Mouse (Mus musculus) lung, embryonic 14.5 days (tissue): ENCODE results near the gene Tubb4a. TPM values are rescaled to one million over a fixed set of nuclear protein-coding genes. Genes with fewer than 3 reads are reported as not detected.
A peak's percentile ranks its signal among the peaks of the same experiment; 100 is the strongest.

Experiments
- ATAC-seq: fragments of 200-750 bp; cut with Nextera tagmentation; 2 replicates; pipeline ENCODE4 v1.8.0; 2017; ENCODE audit warnings: mild to moderate bottlenecking, moderate TSS enrichment, moderate library complexity; ENCODE audit not compliant: insufficient read depth
- DNase-seq: peaks from one replicate; pipeline ENCODE4 v3.0.0-alpha.2; 2015
- H3K27ac ChIP-seq: fragments of 300-500 bp; sonication (generic); 2 replicates; pipeline ENCODE4 v1.5.1; 2014; ENCODE audit warnings: low read depth, mild to moderate bottlenecking, moderate library complexity
- H3K27me3 ChIP-seq: fragments of 300-500 bp; sonication (generic); 2 replicates; pipeline ENCODE4 v1.6.1; 2014; ENCODE audit warnings: low read length, control low read depth; ENCODE audit not compliant: insufficient read depth
- H3K36me3 ChIP-seq: fragments of 300-500 bp; sonication (generic); 2 replicates; pipeline ENCODE4 v1.6.1; 2014; ENCODE audit warnings: control low read depth; ENCODE audit not compliant: insufficient read depth
- H3K4me1 ChIP-seq: fragments of 300-500 bp; sonication (generic); 2 replicates; pipeline ENCODE4 v1.6.1; 2014; ENCODE audit warnings: antibody characterized with exemption, control low read depth; ENCODE audit not compliant: insufficient read depth
- H3K4me2 ChIP-seq: fragments of 300-500 bp; sonication (generic); 2 replicates; pipeline ENCODE4 v1.6.1; 2014; ENCODE audit warnings: mild to moderate bottlenecking
- H3K4me3 ChIP-seq: fragments of 300-500 bp; sonication (generic); 2 replicates; pipeline ENCODE4 v1.5.1; 2014; ENCODE audit warnings: low read depth, low read length
- H3K9ac ChIP-seq: fragments of 300-500 bp; sonication (generic); 2 replicates; pipeline ENCODE4 v1.6.1; 2014
- H3K9me3 ChIP-seq: fragments of 300-500 bp; sonication (generic); 2 replicates; pipeline ENCODE4 v1.6.1; 2016; ENCODE audit warnings: low read depth, low read length, control low read depth
- CTCF ChIP-seq: IDR thresholded peaks from 2 replicates; pipeline ENCODE4 v1.5.1; 2016; ENCODE audit warnings: antibody characterized with exemption, low read depth
- WGBS: fragments of 180-500 bp; shearing (Covaris S2); extraction: QIAGEN DNeasy Blood & Tissue Kit; methylation state at CpG from one replicate; pipeline ENCODE4 v1.1.7; 2014; 5-methylcytosine and 5-hydroxymethylcytosine counted together
- polyA plus RNA-seq: library from polyadenylated mRNA; unstranded; fragments of >200 nt; fragmentation: Nextera tagmentation; extraction: Ambion mirVana; gene quantifications from 2 replicates; pipeline ENCODE4 v1.2.1, GENCODE M21; 2014

The Tubb4a gene
- polyA plus RNA-seq, 1 experiment from 2014 or later = 20.3 TPM

GRCm38 (mm10) chr17:57082481-57082880 lies 5.1 kb downstream of the Tubb4a start:
- DNase-seq = no peak
- ATAC-seq = no peak
- Histone ChIP-seq H3K36me3 (no peaks in the 10 kb centered on the region), H3K4me3 (no peak overlapping the region), H3K4me2 (no peak overlapping the region), H3K27ac (no peak overlapping the region), H3K27me3 (peaks cover 2% of the 10 kb centered on the region; the same call in 1 of the 2 replicates), H3K9me3 (no peaks in the 10 kb centered on the region), H3K4me1 (no peaks in the 10 kb centered on the region), H3K9ac (no peak overlapping the region)
- TF ChIP-seq CTCF = no peak
- WGBS = 77% methylated on average over 5 of the region's 5 CpGs

GRCm38 (mm10) chr17:57081234-57081842 lies 6.2 kb downstream of the Tubb4a start:
- no peak for TF ChIP-seq CTCF
- no peak overlapping the region for H3K27ac ChIP-seq
- H3K9ac ChIP-seq = no peak overlapping the region
- H3K27me3 ChIP-seq = no peaks in the 10 kb centered on the region
- no peak overlapping the region for H3K4me3 ChIP-seq
- no peak for DNase-seq
- no peaks in the 10 kb centered on the region for H3K36me3 ChIP-seq
- no peaks in the 10 kb centered on the region for H3K9me3 ChIP-seq
- H3K4me2 ChIP-seq = no peak overlapping the region
- no peak for ATAC-seq
- 93% methylated on average over 31 of the region's 31 CpGs for WGBS
- no peaks in the 10 kb centered on the region for H3K4me1 ChIP-seq

- Histone ChIP-seq H3K4me2 (no peak overlapping the region), H3K27me3 (no peaks in the 10 kb centered on the region), H3K9me3 (no peaks in the 10 kb centered on the region), H3K27ac (no peak overlapping the region), H3K4me3 (no peak overlapping the region), H3K4me1 (no peaks in the 10 kb centered on the region), H3K36me3 (no peaks in the 10 kb centered on the region), H3K9ac (no peak overlapping the region)
- DNase-seq (no peak), ATAC-seq (no peak)
- no peak for TF ChIP-seq CTCF
- WGBS = 56% methylated on average over 3 of the region's 3 CpGs
These were observed 7.7 kb downstream of the Tubb4a start for GRCm38 (mm10) chr17:57079919-57080318.

- no peaks in the 10 kb centered on the region for H3K27me3 ChIP-seq
- H3K27ac ChIP-seq = no peak within 1 kb of the TSS
- no peaks in the 10 kb centered on the region for H3K9me3 ChIP-seq
- no peaks in the 10 kb centered on the region for H3K36me3 ChIP-seq
- no peak for TF ChIP-seq CTCF
- DNase-seq = no peak
- no peak within 1 kb of the TSS for H3K4me2 ChIP-seq
- H3K4me1 ChIP-seq = no peaks in the 10 kb centered on the region
- WGBS = 27% methylated on average over 6 of the region's 6 CpGs
- H3K4me3 ChIP-seq = no peak within 1 kb of the TSS
- ATAC-seq = peak; percentile 39; the same call in 1 of the 2 replicates
- no peak within 1 kb of the TSS for H3K9ac ChIP-seq
These were observed 9.2 kb downstream of the Tubb4a start, which contains the start of gene Dennd1c for GRCm38 (mm10) chr17:57078336-57078735. Gene Dennd1c (minus strand): TSS chr17:57078514.

GRCm38 (mm10) chr17:57076916-57077315 lies 10.7 kb downstream of the Tubb4a start:
- ATAC-seq = no peak
- 42% methylated on average over 3 of the region's 3 CpGs for WGBS
- Histone ChIP-seq H3K4me2 (no peak overlapping the region), H3K27me3 (no peaks in the 10 kb centered on the region), H3K4me1 (no peaks in the 10 kb centered on the region), H3K27ac (no peak overlapping the region), H3K4me3 (no peak overlapping the region), H3K9ac (no peak overlapping the region), H3K36me3 (no peaks in the 10 kb centered on the region), H3K9me3 (no peaks in the 10 kb centered on the region)
- no peak for TF ChIP-seq CTCF
- DNase-seq = no peak

- no peaks in the 10 kb centered on the region for H3K9me3 ChIP-seq
- H3K4me1 ChIP-seq = no peaks in the 10 kb centered on the region
- H3K4me3 ChIP-seq = peak overlapping the region; percentile 21; the same call in 1 of the 2 replicates
- WGBS = 5% methylated on average over 11 of the region's 11 CpGs
- DNase-seq = peak; percentile 84
- no peaks in the 10 kb centered on the region for H3K36me3 ChIP-seq
- ATAC-seq = peak; percentile 62
- no peak for TF ChIP-seq CTCF
- no peak overlapping the region for H3K9ac ChIP-seq
- H3K4me2 ChIP-seq = peak overlapping the region; percentile 51; the same call in 1 of the 2 replicates
- H3K27ac ChIP-seq = no peak overlapping the region
- no peaks in the 10 kb centered on the region for H3K27me3 ChIP-seq
These were observed 16.9 kb downstream of the Tubb4a start for GRCm38 (mm10) chr17:57070699-57071098.

- 13% methylated on average over 9 of the region's 9 CpGs for WGBS
- TF ChIP-seq CTCF = no peak
- peak; percentile 44; the same call in 1 of the 2 replicates for ATAC-seq
- peak overlapping the region; percentile 51 for H3K4me2 ChIP-seq
- 0 out of 2 replicates have a peak overlapping the region, but pooled peaks have one; percentile 26 for H3K9ac ChIP-seq
- peak overlapping the region; percentile 21; the same call in 1 of the 2 replicates for H3K4me3 ChIP-seq
- peak overlapping the region; percentile 37; the same call in 1 of the 2 replicates for H3K27ac ChIP-seq
- no peaks in the 10 kb centered on the region for H3K27me3 ChIP-seq
- DNase-seq = no peak
- 0 out of 2 replicates have a peak, but pooled peaks cover 2% of the 10 kb centered on the region for H3K36me3 ChIP-seq
- no peaks in the 10 kb centered on the region for H3K9me3 ChIP-seq
- no peaks in the 10 kb centered on the region for H3K4me1 ChIP-seq
These were observed 17.3 kb downstream of the Tubb4a start for GRCm38 (mm10) chr17:57070272-57070671.
